Mouse (Mus musculus) bone marrow, adult 2 months (tissue): ENCODE data around the gene Cngb1.

ENCODE experiments used
- CTCF ChIP-seq: fragments of 200-500 bp; IDR thresholded peaks from 2 replicates; pipeline ENCODE4 v1.5.1; 2011; ENCODE audit warnings: low read length, control low read depth; ENCODE audit not compliant: control insufficient read depth, insufficient read depth
- POLR2A ChIP-seq: fragments of 200-500 bp; IDR thresholded peaks from 2 replicates; pipeline ENCODE4 v1.6.1; 2011; ENCODE audit warnings: low read depth, mild to moderate bottlenecking, control low read depth, low read length, borderline replicate concordance; ENCODE audit not compliant: control insufficient read depth

- TF ChIP-seq CTCF = no peak
- TF ChIP-seq POLR2A = no peak
Observed at GRCm38 (mm10) chr8:95219623-95220022, 86.8 kb downstream of the Cngb1 start.
